Mouse (Mus musculus): Measurements from ENCODE around the gene Glis1.

DNA sequence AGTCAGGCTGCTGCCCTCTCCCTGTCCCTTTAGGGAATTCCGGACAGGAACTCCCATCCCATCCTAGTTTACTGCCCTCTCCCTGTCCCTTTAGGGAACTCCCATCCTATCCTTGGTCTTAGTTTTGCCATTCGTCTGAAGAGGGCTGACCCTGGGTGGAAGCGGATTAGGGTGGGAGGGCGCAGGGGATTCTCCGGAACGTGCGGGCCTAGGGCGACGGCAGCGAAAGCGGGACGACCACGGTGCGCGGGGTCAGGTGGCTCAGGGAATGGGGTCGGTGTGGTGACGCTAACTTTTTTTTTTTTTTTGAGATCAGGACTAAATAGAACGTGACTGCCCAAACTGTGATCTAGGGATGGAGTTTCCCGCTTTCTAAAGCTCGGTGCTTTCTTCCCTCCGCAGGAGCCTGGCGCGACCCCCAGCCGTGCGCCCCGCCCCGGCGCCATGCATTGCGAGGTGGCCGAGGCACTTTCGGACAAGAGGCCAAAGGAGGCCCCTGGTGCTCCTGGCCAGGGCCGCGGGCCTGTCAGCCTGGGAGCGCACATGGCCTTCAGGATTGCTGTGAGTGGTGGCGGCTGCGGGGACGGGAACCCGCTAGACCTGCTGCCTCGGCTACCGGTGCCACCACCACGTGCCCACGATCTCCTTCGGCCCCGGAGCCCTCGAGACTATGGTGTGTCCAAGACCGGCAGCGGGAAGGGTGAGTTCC is 1.0 kb downstream of the Glis1 start:
- TF ChIP-seq CTCF (IDR thresholded peaks at IDR 0.05; ENCODE audit: control insufficient read depth, insufficient read depth, insufficient read length): no peak
- TF ChIP-seq USF1 (IDR thresholded peaks at IDR 0.05; ENCODE audit: low read depth): no peak
- no peak for TF ChIP-seq MYOG (IDR thresholded peaks at IDR 0.05; ENCODE audit: control insufficient read depth, extremely low read depth, insufficient read length)
- no peak for TF ChIP-seq MYOD1 (IDR thresholded peaks at IDR 0.05; ENCODE audit: control insufficient read depth, insufficient read length, low read depth)
- TF ChIP-seq CEBPB (IDR thresholded peaks at IDR 0.05; ENCODE audit: low read depth): no peak
